Mouse (Mus musculus): ENCODE measurements at regions not wholly inside any gene's neighbourhood (a gene's known extent, or its start where the extent isn't known, plus 50 kb on each side); places are given as distances from the start of the nearest gene placed in this dataset.

DNA sequence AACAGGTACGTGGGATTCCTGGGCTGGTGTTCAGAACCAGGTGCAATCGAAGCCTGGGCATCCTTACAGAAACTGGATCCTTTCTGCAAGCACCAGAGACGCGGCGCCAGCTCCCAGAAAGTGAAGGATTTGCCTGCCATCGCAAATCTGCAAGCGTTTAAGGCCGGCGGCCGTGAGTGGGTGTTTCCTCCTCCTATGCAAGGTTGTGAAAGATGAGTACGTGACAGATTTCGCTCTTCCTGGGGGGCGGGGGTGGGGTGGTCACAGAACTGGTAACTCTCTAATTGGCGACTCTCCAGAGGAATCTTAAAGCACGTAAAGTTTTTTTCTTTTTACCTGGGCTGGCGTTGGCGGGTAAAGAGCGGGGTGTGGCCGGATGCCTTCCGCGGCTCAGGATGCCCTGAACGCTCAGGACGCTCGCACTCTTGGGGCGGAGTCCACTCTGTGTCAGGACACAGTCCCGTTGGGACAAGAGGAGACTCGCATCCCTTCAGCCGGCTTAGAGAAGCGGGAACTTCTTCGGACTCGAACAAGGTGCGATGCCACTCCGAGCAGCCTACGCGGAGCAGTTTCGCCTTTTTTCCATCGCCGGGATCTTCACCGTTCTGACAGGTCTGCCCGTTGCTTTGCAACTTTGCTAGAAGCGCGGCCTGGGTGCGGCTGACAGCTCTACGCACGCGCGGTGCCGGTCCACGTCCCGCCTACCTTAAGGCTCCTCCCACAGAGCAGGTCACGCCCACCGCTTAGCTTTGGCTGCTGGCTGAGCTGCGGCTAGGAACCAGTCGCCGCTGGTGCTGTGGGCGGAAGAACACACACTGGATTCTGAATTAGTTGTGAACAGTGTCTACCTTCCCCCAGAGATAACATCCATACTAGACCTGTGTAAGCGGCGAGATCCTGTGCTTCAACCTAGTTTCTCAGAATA is 141.4 kb upstream of the Ccdc54 start:
- peak overlapping the region; percentile 46 for H3K9ac ChIP-seq
- H3K27ac ChIP-seq (replicated peaks), result peak overlapping the region; percentile 52; the same call in 1 of the 2 replicates
- peak overlapping the region; percentile 85 for H3K4me2 ChIP-seq
- H3K27me3 ChIP-seq, result no peaks in the 10 kb centered on the region
- H3K36me3 ChIP-seq, result no peaks in the 10 kb centered on the region
- peak; percentile 97 for ATAC-seq (ENCODE audit: low FRiP score, low read depth)
- H3K9me3 ChIP-seq, result no peaks in the 10 kb centered on the region
- H3K4me3 ChIP-seq, result peak overlapping the region; percentile 69
- peaks cover 11% of the 10 kb centered on the region for H3K4me1 ChIP-seq (replicated peaks)
- under 1% methylated on average over 58 of the region's 58 CpGs for WGBS

DNA sequence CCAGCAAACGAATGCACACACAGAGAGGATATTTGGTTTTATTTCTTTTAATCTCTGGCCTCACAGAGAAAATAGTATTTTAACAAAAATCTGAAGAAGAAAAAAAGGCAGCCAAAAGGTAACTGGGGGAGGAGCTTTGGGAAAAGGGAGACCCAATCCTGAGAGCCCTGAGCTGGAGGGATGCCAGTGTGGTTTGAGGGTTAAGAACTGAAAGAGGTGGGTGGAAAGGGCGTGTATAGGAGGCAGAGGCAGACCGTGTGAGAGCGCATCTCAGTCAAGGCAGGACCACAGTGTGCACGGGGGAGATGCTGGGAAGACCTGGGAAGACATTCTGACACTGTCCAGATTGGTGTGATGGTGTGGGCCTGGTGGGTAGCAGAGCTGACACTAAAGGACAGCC is 138.4 kb upstream of the Ccdc54 start:
- H3K9ac ChIP-seq, result no peak overlapping the region
- H3K27ac ChIP-seq (replicated peaks), result no peak overlapping the region
- no peak overlapping the region for H3K4me3 ChIP-seq
- no peak overlapping the region for H3K4me2 ChIP-seq
- H3K4me1 ChIP-seq (replicated peaks), result peaks cover 3% of the 10 kb centered on the region
- ATAC-seq (ENCODE audit: low FRiP score, low read depth), result no peak
- no peaks in the 10 kb centered on the region for H3K36me3 ChIP-seq
- no peaks in the 10 kb centered on the region for H3K27me3 ChIP-seq
- no peaks in the 10 kb centered on the region for H3K9me3 ChIP-seq
- WGBS, result 75% methylated on average over 5 of the region's 5 CpGs

DNA sequence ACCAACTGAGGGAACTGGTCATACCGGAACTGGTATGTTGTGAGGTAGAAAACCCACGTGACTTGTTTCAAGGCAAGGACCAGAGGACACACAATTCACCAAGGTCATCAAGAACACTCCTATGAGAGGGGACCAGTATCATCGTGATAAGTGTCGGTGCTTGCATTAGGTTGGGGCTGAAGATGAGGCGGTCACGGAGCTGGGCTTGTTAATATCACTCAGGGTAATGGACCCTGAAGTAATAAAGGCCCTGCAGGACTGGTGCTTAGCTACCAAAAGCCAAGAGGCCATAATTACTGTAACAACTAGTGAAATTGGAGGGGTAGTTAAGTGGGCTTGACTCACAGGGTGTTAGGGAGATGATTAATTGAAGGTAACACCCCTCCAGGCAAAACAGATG is 132.2 kb upstream of the Ccdc54 start:
- no peaks in the 10 kb centered on the region for H3K27me3 ChIP-seq
- 72% methylated on average over 6 of the region's 6 CpGs for WGBS
- no peak overlapping the region for H3K4me3 ChIP-seq
- no peak overlapping the region for H3K9ac ChIP-seq
- ATAC-seq (ENCODE audit: low FRiP score, low read depth), result no peak
- 0 out of 2 replicates have a peak, but pooled peaks cover 6% of the 10 kb centered on the region for H3K4me1 ChIP-seq (replicated peaks)
- H3K4me2 ChIP-seq, result no peak overlapping the region
- no peak overlapping the region for H3K27ac ChIP-seq (replicated peaks)
- H3K9me3 ChIP-seq, result no peaks in the 10 kb centered on the region
- H3K36me3 ChIP-seq, result no peaks in the 10 kb centered on the region

DNA sequence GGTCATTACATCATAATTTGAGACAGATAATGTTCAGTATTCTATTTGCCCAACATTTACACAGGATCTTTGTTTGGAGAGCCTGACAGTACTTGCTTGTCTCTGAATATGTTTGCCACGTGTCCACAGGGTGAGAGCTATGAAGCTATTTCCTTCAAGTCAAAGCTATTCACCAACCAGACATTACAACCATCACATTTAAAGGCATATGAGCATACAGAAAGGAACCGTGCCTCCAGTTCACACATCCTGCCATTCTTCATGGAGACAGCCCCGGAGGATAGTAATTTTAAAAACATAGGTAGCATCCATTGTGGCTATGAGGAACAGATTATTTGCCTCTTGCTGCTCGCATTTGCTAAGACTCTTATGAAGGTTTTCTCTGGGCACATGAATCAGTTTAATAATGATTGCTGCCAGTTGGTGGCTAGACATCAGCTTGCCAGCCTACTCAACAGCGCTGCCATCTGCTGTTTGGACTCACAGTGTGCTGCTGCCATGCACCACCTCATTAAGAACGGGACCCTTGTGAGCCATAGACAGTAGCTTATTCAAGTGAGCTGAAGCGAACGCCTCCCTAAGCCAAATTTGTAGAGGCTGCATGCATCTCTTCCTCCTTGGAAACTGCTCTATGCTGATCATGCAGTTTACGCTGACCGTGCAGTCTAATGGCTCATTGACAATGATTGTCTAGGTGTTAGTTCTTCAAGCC is 126.5 kb upstream of the Ccdc54 start:
- 32% methylated on average over 10 of the region's 10 CpGs for WGBS
- H3K4me1 ChIP-seq (replicated peaks), result peaks cover 6% of the 10 kb centered on the region; the same call in 1 of the 2 replicates

DNA sequence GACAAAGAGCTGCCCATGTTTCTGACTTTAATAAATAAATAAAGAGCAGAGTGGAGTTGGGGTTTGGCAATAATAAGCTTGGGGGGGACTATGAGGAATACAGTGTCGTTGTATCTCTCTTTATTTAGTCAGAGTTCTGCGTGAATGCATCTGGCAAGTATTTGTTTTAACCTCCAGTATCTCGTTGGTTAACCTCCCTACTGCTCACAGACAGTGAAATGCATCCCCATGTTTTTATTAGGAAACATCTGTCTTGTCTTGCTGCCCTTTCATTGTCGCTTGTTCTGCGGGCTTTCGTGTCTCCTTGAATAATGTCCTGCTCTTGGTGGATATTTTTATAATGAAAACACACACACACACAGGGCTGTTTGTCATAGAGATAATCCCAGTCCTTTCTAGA is 118.8 kb upstream of the Ccdc54 start:
- ATAC-seq (ENCODE audit: low FRiP score, low read depth), result no peak
- Histone ChIP-seq H3K9ac (no peak overlapping the region), H3K4me1 (replicated peaks) (no peaks in the 10 kb centered on the region), H3K27me3 (no peaks in the 10 kb centered on the region), H3K4me2 (no peak overlapping the region), H3K27ac (replicated peaks) (no peak overlapping the region), H3K9me3 (no peaks in the 10 kb centered on the region), H3K36me3 (no peaks in the 10 kb centered on the region), H3K4me3 (no peak overlapping the region)
- 60% methylated on average over 6 of the region's 6 CpGs for WGBS

More for the DNA sequence above, 126.5 kb upstream of the Ccdc54 start:
- no peaks in the 10 kb centered on the region for H3K27me3 ChIP-seq
- ATAC-seq (ENCODE audit: low FRiP score, low read depth), result peak; percentile 94
- peak overlapping the region; percentile 8 for H3K4me2 ChIP-seq
- no peak overlapping the region for H3K9ac ChIP-seq
- H3K4me3 ChIP-seq, result no peak overlapping the region
- H3K9me3 ChIP-seq, result no peaks in the 10 kb centered on the region
- H3K27ac ChIP-seq (replicated peaks), result no peak overlapping the region
- H3K36me3 ChIP-seq, result no peaks in the 10 kb centered on the region

DNA sequence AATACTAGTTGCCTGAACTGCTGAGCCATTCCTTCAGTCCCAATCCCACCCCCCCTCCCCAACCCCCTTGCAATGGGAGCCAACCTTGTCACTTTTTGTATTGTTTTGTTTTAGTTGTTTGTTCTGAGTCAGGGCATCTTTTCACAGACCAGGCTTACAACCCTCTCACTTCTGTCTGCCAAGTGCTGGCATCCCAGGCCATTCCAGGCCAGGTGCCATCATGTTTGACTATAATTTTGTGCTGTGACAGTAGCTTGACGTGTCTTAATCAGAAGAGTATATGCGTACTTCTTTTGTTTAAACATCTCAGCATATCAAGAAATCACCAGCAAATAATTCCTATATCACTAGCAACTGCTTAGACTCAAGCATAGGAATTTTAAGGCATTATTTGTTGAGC is 117.0 kb upstream of the Ccdc54 start:
- Histone ChIP-seq H3K9me3 (no peaks in the 10 kb centered on the region), H3K4me3 (no peak overlapping the region), H3K9ac (no peak overlapping the region), H3K4me2 (no peak overlapping the region), H3K4me1 (replicated peaks) (no peaks in the 10 kb centered on the region), H3K27me3 (no peaks in the 10 kb centered on the region), H3K36me3 (no peaks in the 10 kb centered on the region), H3K27ac (replicated peaks) (no peak overlapping the region)
- 75% methylated on average over 2 of the region's 2 CpGs for WGBS
- ATAC-seq (ENCODE audit: low FRiP score, low read depth), result no peak

DNA sequence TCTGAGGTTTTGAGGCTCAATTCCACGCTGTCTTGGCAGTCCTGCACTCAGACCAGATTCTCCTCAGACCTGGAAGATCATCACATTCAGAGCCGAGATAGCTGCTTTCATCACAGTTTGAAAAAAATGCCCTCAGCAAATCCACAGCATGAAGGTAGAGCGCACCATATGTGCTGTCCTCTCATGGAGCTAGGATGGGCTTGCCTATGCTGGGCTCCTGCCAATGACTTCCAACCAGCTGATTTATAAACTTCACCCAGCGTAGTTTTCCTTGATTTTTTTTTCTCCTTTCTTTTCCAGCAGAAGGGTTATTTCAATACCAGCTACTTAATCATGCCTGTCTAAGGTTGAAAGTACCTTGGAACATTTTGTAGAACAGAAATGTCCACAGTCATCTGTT is 115.0 kb upstream of the Ccdc54 start:
- H3K9ac ChIP-seq, result no peak overlapping the region
- no peak for ATAC-seq (ENCODE audit: low FRiP score, low read depth)
- H3K4me1 ChIP-seq (replicated peaks), result no peaks in the 10 kb centered on the region
- no peak overlapping the region for H3K27ac ChIP-seq (replicated peaks)
- 71% methylated on average over 4 of the region's 4 CpGs for WGBS
- H3K4me2 ChIP-seq, result no peak overlapping the region
- H3K9me3 ChIP-seq, result no peaks in the 10 kb centered on the region
- no peaks in the 10 kb centered on the region for H3K36me3 ChIP-seq
- no peak overlapping the region for H3K4me3 ChIP-seq
- no peaks in the 10 kb centered on the region for H3K27me3 ChIP-seq

DNA sequence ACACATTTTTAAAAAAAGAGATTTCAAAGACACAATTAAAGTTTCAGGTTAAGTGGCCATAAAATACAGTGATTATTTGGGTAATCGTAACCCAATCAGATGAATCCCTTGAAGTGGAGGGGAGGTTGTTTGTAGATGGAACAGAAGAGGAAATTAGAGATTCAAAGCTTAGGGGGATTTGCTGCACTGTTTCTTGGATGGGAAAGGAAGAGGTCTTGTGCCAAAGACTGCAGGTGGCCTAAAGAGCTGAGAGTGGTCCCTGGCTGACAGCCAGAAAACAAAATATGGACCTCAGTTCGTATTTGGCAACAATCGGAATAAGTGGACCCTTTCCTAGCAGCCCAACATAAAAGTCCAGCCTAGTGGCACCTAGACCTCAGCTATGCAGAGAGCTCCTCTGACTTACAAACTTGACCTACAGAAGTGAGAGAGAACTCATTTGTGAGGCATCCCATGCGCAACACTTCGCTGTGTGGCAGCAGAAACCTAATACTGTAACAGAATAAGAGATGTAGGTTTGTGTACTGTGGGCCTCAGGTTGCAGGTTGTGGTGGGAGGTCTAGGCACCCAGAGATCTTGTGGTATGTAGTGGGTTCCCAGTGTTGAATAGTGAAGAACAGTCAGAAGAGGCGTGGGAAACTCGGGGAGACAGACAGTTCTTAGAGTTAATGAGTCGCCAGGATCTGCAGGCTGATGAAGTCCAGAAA is 110.0 kb upstream of the Ccdc54 start:
- ATAC-seq (ENCODE audit: low FRiP score, low read depth), result no peak
- WGBS, result 75% methylated on average over 8 of the region's 8 CpGs

DNA sequence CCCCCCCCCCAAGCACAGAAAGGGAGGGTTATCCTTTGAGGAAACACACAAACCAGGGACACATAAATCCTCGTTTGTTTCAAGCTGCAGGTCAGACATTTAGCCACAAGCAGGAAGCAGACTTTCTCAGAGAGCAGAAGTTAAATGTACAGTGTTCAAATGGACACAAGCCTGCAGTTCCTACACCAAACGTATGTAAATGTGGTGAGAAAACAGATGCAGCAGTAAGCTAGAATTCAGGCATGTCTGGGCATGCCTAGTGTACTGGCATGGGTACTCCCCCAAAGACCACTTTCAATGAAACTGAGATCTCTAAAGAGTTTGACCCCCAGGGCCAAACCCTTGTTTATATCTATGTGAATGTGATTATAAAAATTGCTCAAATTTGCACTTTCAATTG is 109.2 kb upstream of the Ccdc54 start:
- ATAC-seq (ENCODE audit: low FRiP score, low read depth), result no peak
- no peak overlapping the region for H3K4me2 ChIP-seq
- H3K4me1 ChIP-seq (replicated peaks), result no peaks in the 10 kb centered on the region
- no peak overlapping the region for H3K4me3 ChIP-seq
- H3K9ac ChIP-seq, result no peak overlapping the region
- no peaks in the 10 kb centered on the region for H3K36me3 ChIP-seq
- no peaks in the 10 kb centered on the region for H3K27me3 ChIP-seq
- no peaks in the 10 kb centered on the region for H3K9me3 ChIP-seq
- WGBS, result 69% methylated on average over 2 of the region's 2 CpGs
- H3K27ac ChIP-seq (replicated peaks), result no peak overlapping the region

More for the DNA sequence above, 110.0 kb upstream of the Ccdc54 start:
- Histone ChIP-seq H3K4me1 (replicated peaks) (no peaks in the 10 kb centered on the region), H3K4me2 (no peak overlapping the region), H3K9me3 (no peaks in the 10 kb centered on the region), H3K9ac (no peak overlapping the region), H3K36me3 (no peaks in the 10 kb centered on the region), H3K4me3 (no peak overlapping the region), H3K27me3 (no peaks in the 10 kb centered on the region), H3K27ac (replicated peaks) (no peak overlapping the region)

DNA sequence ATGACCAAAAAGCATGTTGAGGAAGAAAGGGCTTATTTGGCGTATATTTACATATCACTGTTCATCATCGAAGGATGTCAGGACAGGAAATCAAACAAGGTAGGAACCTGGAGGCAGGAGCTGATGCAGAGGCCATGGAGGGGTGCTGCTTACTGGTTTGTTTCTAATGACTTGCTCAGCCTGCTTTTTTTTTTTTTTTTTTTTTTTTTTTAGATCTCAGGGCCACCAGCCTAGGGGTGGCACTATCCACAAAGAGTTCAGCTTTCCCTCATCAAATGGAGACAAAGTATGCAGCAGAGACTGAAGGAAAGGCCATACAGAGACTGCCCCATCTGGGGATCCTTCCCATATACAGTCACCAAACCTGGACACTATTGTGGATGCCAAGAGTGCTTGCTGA is 106.8 kb upstream of the Ccdc54 start:
- ATAC-seq (ENCODE audit: low FRiP score, low read depth), result no peak
- no peaks in the 10 kb centered on the region for H3K27me3 ChIP-seq
- no peak overlapping the region for H3K4me3 ChIP-seq
- H3K9ac ChIP-seq, result no peak overlapping the region
- H3K27ac ChIP-seq (replicated peaks), result no peak overlapping the region
- no peak overlapping the region for H3K4me2 ChIP-seq
- H3K9me3 ChIP-seq, result no peaks in the 10 kb centered on the region
- H3K36me3 ChIP-seq, result no peaks in the 10 kb centered on the region
- H3K4me1 ChIP-seq (replicated peaks), result no peaks in the 10 kb centered on the region
- WGBS, result 98% methylated on average over 2 of the region's 2 CpGs

DNA sequence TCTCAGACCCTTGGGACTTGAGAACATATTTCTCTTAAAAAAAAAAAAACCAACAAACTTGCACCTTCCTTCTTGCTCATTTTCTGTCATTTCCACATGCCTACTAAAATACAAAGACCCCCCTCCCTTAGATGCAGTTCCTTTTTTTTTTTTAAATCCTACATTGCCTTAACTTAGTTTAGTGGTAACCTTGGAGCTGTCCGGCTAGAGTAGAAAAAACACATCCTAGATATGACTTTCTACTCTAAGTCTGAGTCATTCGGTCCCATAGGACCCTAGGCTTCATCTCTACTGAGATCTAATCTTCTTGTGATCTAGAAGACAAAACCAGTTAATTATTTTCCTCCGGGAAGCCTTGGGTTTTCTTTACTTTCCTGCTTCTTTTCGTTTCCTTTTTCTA is 105.1 kb upstream of the Ccdc54 start:
- ATAC-seq (ENCODE audit: low FRiP score, low read depth), result no peak
- Histone ChIP-seq H3K4me3 (no peak overlapping the region), H3K4me2 (no peak overlapping the region), H3K9me3 (no peaks in the 10 kb centered on the region), H3K27ac (replicated peaks) (no peak overlapping the region), H3K9ac (no peak overlapping the region), H3K36me3 (no peaks in the 10 kb centered on the region), H3K27me3 (no peaks in the 10 kb centered on the region), H3K4me1 (replicated peaks) (no peaks in the 10 kb centered on the region)
- WGBS, result 88% methylated on average over 4 of the region's 4 CpGs

DNA sequence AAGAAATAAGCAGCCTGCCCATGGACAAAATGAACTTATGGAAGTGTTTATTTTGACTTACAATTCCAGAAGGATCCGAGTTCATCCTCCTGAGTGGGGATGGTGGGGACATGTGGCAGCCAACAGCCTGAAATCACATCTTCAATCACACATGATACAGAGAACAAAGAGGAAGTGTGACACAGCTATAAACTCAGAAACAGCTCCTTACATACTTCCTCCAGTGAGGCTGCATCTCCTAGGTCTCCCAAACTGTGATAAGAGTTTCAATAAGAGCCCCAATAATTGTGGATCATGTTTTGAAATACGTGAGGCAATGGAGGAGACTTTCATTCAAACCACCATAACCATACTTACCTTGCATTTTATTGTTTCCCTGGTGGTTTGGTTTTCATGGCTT is 103.1 kb upstream of the Ccdc54 start:
- Histone ChIP-seq H3K27me3 (no peaks in the 10 kb centered on the region), H3K4me2 (no peak overlapping the region)
- WGBS, result 82% methylated on average over 2 of the region's 2 CpGs

More for the DNA sequence above, 103.1 kb upstream of the Ccdc54 start:
- ATAC-seq (ENCODE audit: low FRiP score, low read depth), result no peak
- Histone ChIP-seq H3K4me1 (replicated peaks) (0 out of 2 replicates have a peak, but pooled peaks cover 6% of the 10 kb centered on the region), H3K27ac (replicated peaks) (no peak overlapping the region), H3K9me3 (no peaks in the 10 kb centered on the region), H3K4me3 (no peak overlapping the region), H3K9ac (no peak overlapping the region), H3K36me3 (no peaks in the 10 kb centered on the region)

All from hindbrain, embryonic 15.5 days (tissue).